Mouse (Mus musculus): ENCODE data around the gene Sobp. TPM values are rescaled to one million over a fixed set of nuclear protein-coding genes. Genes with fewer than 3 reads are reported as not detected.

Gene Sobp
- polyA plus RNA-seq, 1 experiment from 2014 or later, result 2.3 TPM

- Histone ChIP-seq H3K36me3 (no peaks in the 10 kb centered on the region), H3K27me3 (ENCODE audit: low read depth, poor library complexity, severe bottlenecking) (peaks cover 61% of the 10 kb centered on the region), H3K27ac (peak overlapping the region; percentile 90), H3K4me3 (peak overlapping the region; percentile 81), H3K4me1 (peaks cover 50% of the 10 kb centered on the region), H3K9me3 (replicated peaks) (no peaks in the 10 kb centered on the region)
- peak; percentile 82 for DNase-seq (ENCODE audit: low spot score)
- WGBS, result under 1% methylated on average over 53 of the region's 53 CpGs
These were observed 1.0 kb downstream of the Sobp start for GRCm38 (mm10) chr10:43173141-43173827.

GRCm38 (mm10) chr10:43172554-43172953 is 1.8 kb downstream of the Sobp start:
- Histone ChIP-seq H3K4me3 (peak overlapping the region; percentile 81), H3K27ac (no peak overlapping the region), H3K27me3 (ENCODE audit: low read depth, poor library complexity, severe bottlenecking) (peaks cover 54% of the 10 kb centered on the region), H3K36me3 (no peaks in the 10 kb centered on the region), H3K9me3 (replicated peaks) (no peaks in the 10 kb centered on the region), H3K4me1 (peaks cover 56% of the 10 kb centered on the region)
- DNase-seq (ENCODE audit: low spot score), result no peak
- WGBS, result 6% methylated on average over 8 of the region's 8 CpGs

DNA sequence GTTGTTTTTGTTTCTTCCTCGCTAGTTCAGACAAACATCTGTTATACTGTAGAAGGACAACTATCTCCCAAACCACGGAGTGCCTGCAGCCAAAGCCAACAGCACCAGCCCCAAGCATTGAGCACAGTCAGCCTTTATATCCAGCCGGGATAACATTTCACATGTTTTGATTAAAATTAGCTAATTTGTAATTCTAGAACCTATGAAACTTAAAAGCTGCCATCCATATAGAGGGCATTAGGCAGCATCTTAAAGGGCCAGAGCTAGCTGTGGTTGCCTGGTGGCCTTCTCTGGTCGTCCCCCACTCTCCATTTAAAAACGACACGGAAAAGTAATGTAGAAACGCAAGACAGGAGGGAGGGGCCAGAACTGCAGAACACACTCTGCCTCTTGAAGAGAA is 2.3 kb downstream of the Sobp start:
- no peaks in the 10 kb centered on the region for H3K36me3 ChIP-seq
- peaks cover 60% of the 10 kb centered on the region for H3K4me1 ChIP-seq
- no peak overlapping the region for H3K27ac ChIP-seq
- no peaks in the 10 kb centered on the region for H3K9me3 ChIP-seq (replicated peaks)
- H3K4me3 ChIP-seq, result peak overlapping the region; percentile 81
- H3K27me3 ChIP-seq (ENCODE audit: low read depth, poor library complexity, severe bottlenecking), result peaks cover 49% of the 10 kb centered on the region
- 3% methylated on average over 7 of the region's 7 CpGs for WGBS
- no peak for DNase-seq (ENCODE audit: low spot score)

- H3K27ac ChIP-seq, result no peak overlapping the region
- no peaks in the 10 kb centered on the region for H3K9me3 ChIP-seq (replicated peaks)
- DNase-seq (ENCODE audit: low spot score), result peak; percentile 58
- peaks cover 39% of the 10 kb centered on the region for H3K27me3 ChIP-seq (ENCODE audit: low read depth, poor library complexity, severe bottlenecking)
- H3K4me1 ChIP-seq, result peaks cover 60% of the 10 kb centered on the region
- no peaks in the 10 kb centered on the region for H3K36me3 ChIP-seq
- H3K4me3 ChIP-seq, result peak overlapping the region; percentile 81
- 0% methylated on average over 8 of the region's 8 CpGs for WGBS
These were observed 3.2 kb downstream of the Sobp start for GRCm38 (mm10) chr10:43171106-43171505.

DNA sequence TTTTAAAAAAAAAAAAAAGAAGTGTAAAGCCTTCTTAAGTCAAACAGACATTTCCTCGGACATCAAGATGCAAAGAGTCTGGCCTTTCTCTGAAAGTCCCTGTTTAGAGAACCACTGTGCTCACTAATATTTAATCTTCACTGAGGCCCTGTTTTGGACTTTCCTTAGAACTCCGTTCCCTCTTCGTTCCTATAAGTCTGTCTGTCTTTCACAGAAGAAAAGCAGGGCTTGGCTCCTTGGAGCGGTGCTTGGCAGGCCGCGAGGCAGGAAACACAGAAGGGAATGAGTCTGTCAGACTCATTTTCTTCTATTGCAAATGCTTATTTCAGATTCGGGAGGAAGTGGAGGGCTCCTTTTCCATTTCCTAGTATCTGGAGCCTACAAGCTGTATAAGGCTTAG is 5.5 kb downstream of the Sobp start:
- Histone ChIP-seq H3K36me3 (no peaks in the 10 kb centered on the region), H3K27ac (no peak overlapping the region), H3K4me3 (no peak overlapping the region), H3K4me1 (peaks cover 47% of the 10 kb centered on the region), H3K27me3 (ENCODE audit: low read depth, poor library complexity, severe bottlenecking) (peaks cover 20% of the 10 kb centered on the region), H3K9me3 (replicated peaks) (no peaks in the 10 kb centered on the region)
- no peak for DNase-seq (ENCODE audit: low spot score)
- WGBS, result 84% methylated on average over 7 of the region's 7 CpGs

GRCm38 (mm10) chr10:43166817-43167216 is 7.5 kb downstream of the Sobp start:
- H3K4me3 ChIP-seq, result no peak overlapping the region
- peaks cover 11% of the 10 kb centered on the region for H3K27me3 ChIP-seq (ENCODE audit: low read depth, poor library complexity, severe bottlenecking)
- peaks cover 35% of the 10 kb centered on the region for H3K4me1 ChIP-seq
- H3K27ac ChIP-seq, result no peak overlapping the region
- DNase-seq (ENCODE audit: low spot score), result no peak
- peaks cover 4% of the 10 kb centered on the region; the same call in 1 of the 2 replicates for H3K36me3 ChIP-seq
- 95% methylated on average over 3 of the region's 3 CpGs for WGBS
- H3K9me3 ChIP-seq (replicated peaks), result no peaks in the 10 kb centered on the region

DNA sequence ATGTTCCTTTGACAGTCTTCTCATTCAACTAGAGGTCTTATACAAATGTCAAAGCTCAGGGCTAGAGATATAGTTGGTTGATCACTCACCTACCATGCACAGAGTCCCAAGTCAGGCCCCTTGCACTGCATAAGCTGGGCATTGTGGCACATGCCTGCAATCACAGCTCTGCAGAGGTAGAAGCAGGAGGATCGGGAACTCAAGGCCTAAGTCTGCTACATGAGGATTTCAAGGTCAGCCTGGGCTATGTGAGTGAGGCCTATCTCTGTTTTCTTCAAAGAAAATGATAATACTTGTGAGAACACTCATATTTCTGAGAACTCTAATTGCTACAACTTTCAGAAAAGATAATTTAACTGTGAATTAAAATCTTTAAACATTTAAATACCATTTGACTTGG is 8.2 kb downstream of the Sobp start:
- peaks cover 4% of the 10 kb centered on the region; the same call in 1 of the 2 replicates for H3K36me3 ChIP-seq
- DNase-seq (ENCODE audit: low spot score), result no peak
- H3K4me1 ChIP-seq, result peaks cover 28% of the 10 kb centered on the region
- H3K9me3 ChIP-seq (replicated peaks), result no peaks in the 10 kb centered on the region
- no peak overlapping the region for H3K27ac ChIP-seq
- WGBS, result 97% methylated on average over 1 of the region's 1 CpGs
- no peak overlapping the region for H3K4me3 ChIP-seq
- H3K27me3 ChIP-seq (ENCODE audit: low read depth, poor library complexity, severe bottlenecking), result peaks cover 10% of the 10 kb centered on the region; the same call in 1 of the 2 replicates

DNA sequence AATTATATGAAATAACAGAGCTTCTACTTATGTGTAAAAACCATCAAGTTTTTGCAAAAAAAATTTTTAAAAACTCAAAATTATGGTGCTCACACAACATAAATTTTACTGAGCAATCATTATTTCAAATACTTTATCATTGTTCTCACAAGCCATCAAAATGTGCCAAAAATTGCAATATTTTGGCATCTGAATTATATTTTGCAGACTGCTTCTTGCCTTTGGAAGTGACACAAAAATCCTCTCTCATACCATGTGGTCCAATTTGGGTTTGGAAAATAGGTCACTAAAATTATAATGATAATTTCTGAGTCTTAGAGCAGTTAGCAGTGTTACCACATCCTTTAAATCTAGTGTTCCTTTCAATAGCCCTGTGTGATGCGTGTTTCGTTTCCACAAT is 9.9 kb downstream of the Sobp start:
- Histone ChIP-seq H3K4me1 (peaks cover 18% of the 10 kb centered on the region), H3K36me3 (peaks cover 4% of the 10 kb centered on the region; the same call in 1 of the 2 replicates), H3K27me3 (ENCODE audit: low read depth, poor library complexity, severe bottlenecking) (0 out of 2 replicates have a peak, but pooled peaks cover 6% of the 10 kb centered on the region), H3K27ac (no peak overlapping the region), H3K9me3 (replicated peaks) (no peaks in the 10 kb centered on the region), H3K4me3 (no peak overlapping the region)
- DNase-seq (ENCODE audit: low spot score), result no peak
- WGBS, result 98% methylated on average over 2 of the region's 2 CpGs

- WGBS, result 75% methylated on average over 12 of the region's 12 CpGs
- Histone ChIP-seq H3K27ac (no peak overlapping the region), H3K9me3 (replicated peaks) (no peaks in the 10 kb centered on the region), H3K36me3 (peaks cover 6% of the 10 kb centered on the region; the same call in 1 of the 2 replicates), H3K4me1 (peaks cover 6% of the 10 kb centered on the region), H3K4me3 (no peak overlapping the region), H3K27me3 (ENCODE audit: low read depth, poor library complexity, severe bottlenecking) (no peaks in the 10 kb centered on the region)
- no peak for DNase-seq (ENCODE audit: low spot score)
These were observed 12.0 kb downstream of the Sobp start for GRCm38 (mm10) chr10:43162318-43162717.

- H3K27me3 ChIP-seq (ENCODE audit: low read depth, poor library complexity, severe bottlenecking), result no peaks in the 10 kb centered on the region
- H3K4me3 ChIP-seq, result no peak overlapping the region
- H3K36me3 ChIP-seq, result peaks cover 6% of the 10 kb centered on the region; the same call in 1 of the 2 replicates
- peaks cover 19% of the 10 kb centered on the region for H3K4me1 ChIP-seq
- 89% methylated on average over 5 of the region's 5 CpGs for WGBS
- H3K9me3 ChIP-seq (replicated peaks), result no peaks in the 10 kb centered on the region
- DNase-seq (ENCODE audit: low spot score), result no peak
- no peak overlapping the region for H3K27ac ChIP-seq
These were observed 15.0 kb downstream of the Sobp start for GRCm38 (mm10) chr10:43159333-43159732.

DNA sequence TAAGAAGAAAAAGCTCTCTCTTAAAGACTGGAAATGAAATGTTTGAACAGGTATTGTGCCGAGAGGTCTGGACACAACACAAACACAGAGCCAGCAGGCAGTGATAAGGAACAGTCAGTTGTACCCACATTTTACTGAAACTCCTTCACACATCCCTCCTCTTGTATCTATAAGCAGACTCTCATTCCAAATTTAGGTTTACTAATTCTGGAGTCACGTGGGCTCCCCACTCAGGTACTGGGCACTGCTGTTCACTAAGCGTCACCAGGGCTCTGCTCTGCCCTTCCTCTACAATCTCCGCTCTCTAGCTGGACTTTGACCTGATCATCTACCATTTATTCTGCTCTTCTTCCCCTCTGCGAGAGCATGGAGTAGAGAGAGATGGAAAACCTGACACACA is 15.4 kb downstream of the Sobp start:
- DNase-seq (ENCODE audit: low spot score), result no peak
- H3K27ac ChIP-seq, result no peak overlapping the region
- H3K4me3 ChIP-seq, result no peak overlapping the region
- WGBS, result 86% methylated on average over 5 of the region's 5 CpGs
- H3K36me3 ChIP-seq, result peaks cover 6% of the 10 kb centered on the region; the same call in 1 of the 2 replicates
- H3K9me3 ChIP-seq (replicated peaks), result no peaks in the 10 kb centered on the region
- peaks cover 23% of the 10 kb centered on the region for H3K4me1 ChIP-seq
- H3K27me3 ChIP-seq (ENCODE audit: low read depth, poor library complexity, severe bottlenecking), result no peaks in the 10 kb centered on the region

GRCm38 (mm10) chr10:43155046-43155560 is 19.2 kb downstream of the Sobp start:
- 0 out of 2 replicates have a peak, but pooled peaks cover 2% of the 10 kb centered on the region for H3K36me3 ChIP-seq
- WGBS, result 32% methylated on average over 12 of the region's 12 CpGs
- peak; percentile 67 for DNase-seq (ENCODE audit: low spot score)
- no peak overlapping the region for H3K4me3 ChIP-seq
- H3K9me3 ChIP-seq (replicated peaks), result no peaks in the 10 kb centered on the region
- no peaks in the 10 kb centered on the region for H3K27me3 ChIP-seq (ENCODE audit: low read depth, poor library complexity, severe bottlenecking)
- H3K27ac ChIP-seq, result peak overlapping the region; percentile 72
- peaks cover 23% of the 10 kb centered on the region for H3K4me1 ChIP-seq

- H3K4me1 ChIP-seq, result peaks cover 23% of the 10 kb centered on the region
- DNase-seq (ENCODE audit: low spot score), result no peak
- H3K4me3 ChIP-seq, result no peak overlapping the region
- 89% methylated on average over 8 of the region's 8 CpGs for WGBS
- H3K27me3 ChIP-seq (ENCODE audit: low read depth, poor library complexity, severe bottlenecking), result no peaks in the 10 kb centered on the region
- no peaks in the 10 kb centered on the region for H3K9me3 ChIP-seq (replicated peaks)
- no peaks in the 10 kb centered on the region for H3K36me3 ChIP-seq
- H3K27ac ChIP-seq, result no peak overlapping the region
These were observed 21.7 kb downstream of the Sobp start for GRCm38 (mm10) chr10:43152643-43153042.

Data from limb, embryonic 10.5 days (tissue).